Mouse (Mus musculus) liver, postnatal 0 days (tissue): ENCODE data around the gene Ncaph2. TPM values are rescaled to one million over a fixed set of nuclear protein-coding genes. Genes with fewer than 3 reads are reported as not detected.

Source experiments
- ATAC-seq: fragments of 200-750 bp; cut with Nextera tagmentation; 2 replicates; pipeline ENCODE4 v1.8.0; 2017; ENCODE audit warnings: mild to moderate bottlenecking, moderate library complexity
- DNase-seq: peaks from one replicate; pipeline ENCODE4 v3.0.0-alpha.2; 2016
- H3K27ac ChIP-seq: fragments of 300-500 bp; sonication (generic); 2 replicates; pipeline ENCODE4 v1.5.1; 2014; ENCODE audit warnings: antibody characterized with exemption, moderate library complexity, mild to moderate bottlenecking, low read depth
- H3K27me3 ChIP-seq: fragments of 300-500 bp; sonication (generic); 2 replicates; pipeline ENCODE4 v1.6.1; 2014; ENCODE audit warnings: low read length, control low read depth, mixed read lengths; ENCODE audit not compliant: insufficient read depth
- H3K36me3 ChIP-seq: fragments of 300-500 bp; sonication (generic); replicated peaks from 2 replicates; pipeline ENCODE4 v1.6.1; 2014; ENCODE audit warnings: mild to moderate bottlenecking, control low read depth, low read length, moderate library complexity, mixed read lengths; ENCODE audit not compliant: insufficient read depth
- H3K4me1 ChIP-seq: fragments of 300-500 bp; sonication (generic); 2 replicates; pipeline ENCODE4 v1.6.1; 2014; ENCODE audit warnings: antibody characterized with exemption, mild to moderate bottlenecking, control low read depth; ENCODE audit not compliant: insufficient read depth
- H3K4me2 ChIP-seq: fragments of 300-500 bp; sonication (generic); 2 replicates; pipeline ENCODE4 v1.6.1; 2014; ENCODE audit warnings: low read depth, mild to moderate bottlenecking, low read length, moderate library complexity, mixed read lengths
- H3K4me3 ChIP-seq: fragments of 300-500 bp; sonication (generic); 2 replicates; pipeline ENCODE4 v1.5.1; 2014; ENCODE audit warnings: low read depth, low read length
- H3K9ac ChIP-seq: fragments of 300-500 bp; sonication (generic); replicated peaks from 2 replicates; pipeline ENCODE4 v1.6.1; 2014; ENCODE audit warnings: mild to moderate bottlenecking, moderate library complexity
- H3K9me3 ChIP-seq: fragments of 300-500 bp; sonication (generic); 2 replicates; pipeline ENCODE4 v1.6.1; 2016; ENCODE audit warnings: mild to moderate bottlenecking, control low read depth, low read length, mixed read lengths
- CTCF ChIP-seq: sonication (generic); IDR thresholded peaks from 2 replicates; pipeline ENCODE4 v1.5.1; 2016; ENCODE audit warnings: antibody characterized with exemption, low read depth
- EP300 ChIP-seq: IDR thresholded peaks from 2 replicates; pipeline ENCODE4 v1.6.1; 2016; ENCODE audit warnings: antibody characterized with exemption, low read depth, mild to moderate bottlenecking
- WGBS: fragments of 180-500 bp; shearing (Covaris S2); extraction: QIAGEN DNeasy Blood & Tissue Kit; methylation state at CpG from one replicate; pipeline ENCODE4 v1.1.7; 2014; ENCODE audit not compliant: insufficient replicate concordance; 5-methylcytosine and 5-hydroxymethylcytosine counted together
- polyA plus RNA-seq: library from polyadenylated mRNA; unstranded; fragments of >200 nt; fragmentation: Nextera tagmentation; extraction: Ambion mirVana; gene quantifications from 2 replicates; pipeline ENCODE4 v1.2.1, GENCODE M21; 2015

Gene Ncaph2
- polyA plus RNA-seq, 1 experiment from 2014 or later, result 59.8 TPM

- 0 out of 2 replicates have a peak, but pooled peaks have one; percentile 16 for ATAC-seq
- WGBS, result 50% methylated on average over 4 of the region's 4 CpGs
- TF ChIP-seq CTCF (no peak), EP300 (no peak)
Measured at GRCm38 (mm10) chr15:89323656-89324055, 31.9 kb upstream of the Ncaph2 start.

GRCm38 (mm10) chr15:89326441-89326840, 29.1 kb upstream of the Ncaph2 start:
- H3K4me2 ChIP-seq, result no peak overlapping the region

More at GRCm38 (mm10) chr15:89323656-89324055, 31.9 kb upstream of the Ncaph2 start:
- H3K4me1 ChIP-seq, result peaks cover 6% of the 10 kb centered on the region; the same call in 1 of the 2 replicates
- H3K27me3 ChIP-seq, result no peaks in the 10 kb centered on the region
- H3K27ac ChIP-seq, result no peak overlapping the region
- H3K9me3 ChIP-seq, result no peaks in the 10 kb centered on the region
- H3K4me2 ChIP-seq, result peak overlapping the region; percentile 55
- H3K36me3 ChIP-seq, result no peaks in the 10 kb centered on the region
- H3K9ac ChIP-seq, result peak overlapping the region; percentile 56
- peak overlapping the region; percentile 46 for H3K4me3 ChIP-seq
- DNase-seq, result peak; percentile 12

GRCm38 (mm10) chr15:89334271-89334670, 21.2 kb upstream of the Ncaph2 start, which contains the start of gene Miox:
Gene Miox, plus strand, starts transcription at chr15:89334398.
- TF ChIP-seq CTCF (no peak), EP300 (no peak)
- H3K27ac ChIP-seq, result peak within 1 kb of the TSS; percentile 52
- H3K4me3 ChIP-seq, result no peak within 1 kb of the TSS
- 71% methylated on average over 7 of the region's 7 CpGs for WGBS
- H3K9ac ChIP-seq, result 0 out of 2 replicates have a peak within 1 kb of the TSS, but pooled peaks have one; percentile 30
- no peaks in the 10 kb centered on the region for H3K36me3 ChIP-seq
- H3K4me1 ChIP-seq, result no peaks in the 10 kb centered on the region; the same call in 1 of the 2 replicates
- H3K27me3 ChIP-seq, result no peaks in the 10 kb centered on the region
- no peaks in the 10 kb centered on the region for H3K9me3 ChIP-seq
- ATAC-seq (peak; percentile 26; the same call in 1 of the 2 replicates), DNase-seq (peak; percentile 11)
- peak within 1 kb of the TSS; percentile 47 for H3K4me2 ChIP-seq

More at GRCm38 (mm10) chr15:89326441-89326840, 29.1 kb upstream of the Ncaph2 start:
- no peak for ATAC-seq
- Histone ChIP-seq H3K4me3 (no peak overlapping the region), H3K36me3 (no peaks in the 10 kb centered on the region), H3K27ac (no peak overlapping the region), H3K4me1 (peaks cover 6% of the 10 kb centered on the region; the same call in 1 of the 2 replicates), H3K9ac (no peak overlapping the region), H3K9me3 (no peaks in the 10 kb centered on the region), H3K27me3 (no peaks in the 10 kb centered on the region)
- 58% methylated on average over 5 of the region's 5 CpGs for WGBS
- peak; percentile 9 for DNase-seq
- no peak for TF ChIP-seq CTCF
- no peak for TF ChIP-seq EP300

GRCm38 (mm10) chr15:89334774-89335537, 20.6 kb upstream of the Ncaph2 start:
- DNase-seq (peak; percentile 18), ATAC-seq (peak; percentile 93)
- H3K9me3 ChIP-seq, result no peaks in the 10 kb centered on the region
- H3K4me1 ChIP-seq, result no peaks in the 10 kb centered on the region; the same call in 1 of the 2 replicates
- peak overlapping the region; percentile 52 for H3K27ac ChIP-seq
- H3K4me3 ChIP-seq, result no peak overlapping the region
- H3K4me2 ChIP-seq, result peak overlapping the region; percentile 47
- no peaks in the 10 kb centered on the region for H3K36me3 ChIP-seq
- TF ChIP-seq CTCF, result no peak
- no peak for TF ChIP-seq EP300
- WGBS, result 63% methylated on average over 17 of the region's 17 CpGs
- no peaks in the 10 kb centered on the region for H3K27me3 ChIP-seq
- H3K9ac ChIP-seq, result 0 out of 2 replicates have a peak overlapping the region, but pooled peaks have one; percentile 30

GRCm38 (mm10) chr15:89336422-89336821, 19.1 kb upstream of the Ncaph2 start:
- peak; percentile 11 for DNase-seq
- no peaks in the 10 kb centered on the region for H3K9me3 ChIP-seq
- H3K4me1 ChIP-seq, result no peaks in the 10 kb centered on the region; the same call in 1 of the 2 replicates
- ATAC-seq, result no peak
- no peaks in the 10 kb centered on the region for H3K36me3 ChIP-seq
- H3K9ac ChIP-seq, result no peak overlapping the region
- no peak for TF ChIP-seq CTCF
- TF ChIP-seq EP300, result no peak
- no peak overlapping the region for H3K27ac ChIP-seq
- H3K27me3 ChIP-seq, result no peaks in the 10 kb centered on the region
- H3K4me2 ChIP-seq, result no peak overlapping the region
- no peak overlapping the region for H3K4me3 ChIP-seq
- 83% methylated on average over 14 of the region's 14 CpGs for WGBS

- H3K4me3 ChIP-seq, result no peak overlapping the region
- ATAC-seq, result no peak
- no peak for DNase-seq
- H3K36me3 ChIP-seq, result no peaks in the 10 kb centered on the region
- no peak overlapping the region for H3K9ac ChIP-seq
- H3K9me3 ChIP-seq, result no peaks in the 10 kb centered on the region
- no peaks in the 10 kb centered on the region for H3K27me3 ChIP-seq
- TF ChIP-seq CTCF (no peak), EP300 (no peak)
- H3K4me1 ChIP-seq, result no peaks in the 10 kb centered on the region; the same call in 1 of the 2 replicates
- 44% methylated on average over 2 of the region's 2 CpGs for WGBS
- no peak overlapping the region for H3K27ac ChIP-seq
- no peak overlapping the region for H3K4me2 ChIP-seq
Measured at GRCm38 (mm10) chr15:89339696-89340095, 15.8 kb upstream of the Ncaph2 start.
